Mouse (Mus musculus): ENCODE measurements around the gene Gm20498. TPM values are rescaled to one million over a fixed set of nuclear protein-coding genes. Genes with fewer than 3 reads are reported as not detected.
"Not testable (repeated sequence)": the region's sequence is repeated elsewhere in the genome, so short reads cannot be mapped to it uniquely, and the experiment has no call there.

Gm20498 gene
- 15.4 and 18.1 TPM in 2 replicates for polyA plus RNA-seq (2016; fragmentation: Nextera tagmentation; extraction: Ambion mirVana)

GRCm38 (mm10) chr12:81532316-81533028 lies at the start of gene Gm20498, which contains the start of gene Synj2bp:
Gene Gm20498, minus strand, starts transcription at chr12:81532905.
Gene Synj2bp, minus strand, starts transcription at chr12:81532911.
- H3K27me3 ChIP-seq (replicated peaks) = no peaks in the 10 kb centered on the region; the same call in 1 of the 2 replicates
- peak within 1 kb of the TSS; percentile 77 for H3K27ac ChIP-seq
- H3K4me3 ChIP-seq = peak within 1 kb of the TSS; percentile 69
- H3K36me3 ChIP-seq = no peaks in the 10 kb centered on the region
- peak within 1 kb of the TSS; percentile 81 for H3K9ac ChIP-seq
- peak within 1 kb of the TSS; percentile 76 for H3K4me2 ChIP-seq
- peaks cover 28% of the 10 kb centered on the region for H3K4me1 ChIP-seq
- H3K9me3 ChIP-seq (replicated peaks) = no peaks in the 10 kb centered on the region
- WGBS (ENCODE audit: insufficient replicate concordance) = under 1% methylated on average over 46 of the region's 46 CpGs
- peak; percentile 91 for ATAC-seq

- Histone ChIP-seq H3K4me1 (peaks cover 10% of the 10 kb centered on the region), H3K27me3 (replicated peaks) (no peaks in the 10 kb centered on the region), H3K27ac (no peak within 1 kb of the TSS), H3K9ac (no peak within 1 kb of the TSS), H3K4me3 (no peak within 1 kb of the TSS), H3K36me3 (peaks cover 27% of the 10 kb centered on the region), H3K4me2 (peak within 1 kb of the TSS; percentile 10; the same call in 1 of the 2 replicates), H3K9me3 (replicated peaks) (no peaks in the 10 kb centered on the region)
- 71% methylated on average over 1 of the region's 1 CpGs for WGBS (ENCODE audit: insufficient replicate concordance)
- no peak for ATAC-seq
Observed at GRCm38 (mm10) chr12:81568374-81568773, 35.7 kb upstream of the Gm20498 start, which contains the start of gene Adam21. Gene Adam21, minus strand, starts transcription at chr12:81568474.

GRCm38 (mm10) chr12:81567931-81568330 lies 35.2 kb upstream of the Gm20498 start:
- Histone ChIP-seq H3K4me1 (peaks cover 10% of the 10 kb centered on the region), H3K36me3 (peaks cover 24% of the 10 kb centered on the region), H3K9me3 (replicated peaks) (no peaks in the 10 kb centered on the region), H3K9ac (no peak overlapping the region), H3K4me2 (peak overlapping the region; percentile 10; the same call in 1 of the 2 replicates), H3K27ac (no peak overlapping the region), H3K27me3 (replicated peaks) (no peaks in the 10 kb centered on the region), H3K4me3 (no peak overlapping the region)
- 0 out of 2 replicates have a peak, but pooled peaks have one; percentile 44 for ATAC-seq
- 36% methylated on average over 5 of the region's 5 CpGs for WGBS (ENCODE audit: insufficient replicate concordance)

- H3K9ac ChIP-seq = no peak overlapping the region
- H3K27me3 ChIP-seq (replicated peaks) = no peaks in the 10 kb centered on the region
- ATAC-seq = no peak
- H3K4me2 ChIP-seq = no peak overlapping the region
- no peak overlapping the region for H3K4me3 ChIP-seq
- peaks cover 10% of the 10 kb centered on the region for H3K4me1 ChIP-seq
- no peaks in the 10 kb centered on the region for H3K36me3 ChIP-seq
- WGBS (ENCODE audit: insufficient replicate concordance) = 88% methylated on average over 3 of the region's 3 CpGs
- no peak overlapping the region for H3K27ac ChIP-seq
- H3K9me3 ChIP-seq (replicated peaks) = no peaks in the 10 kb centered on the region
Observed at GRCm38 (mm10) chr12:81564173-81564572, 31.5 kb upstream of the Gm20498 start.

- Histone ChIP-seq H3K4me3 (no peak overlapping the region), H3K27ac (no peak overlapping the region), H3K36me3 (no peaks in the 10 kb centered on the region), H3K9ac (no peak overlapping the region), H3K27me3 (replicated peaks) (no peaks in the 10 kb centered on the region), H3K4me1 (no peaks in the 10 kb centered on the region), H3K4me2 (no peak overlapping the region), H3K9me3 (replicated peaks) (no peaks in the 10 kb centered on the region)
- WGBS (ENCODE audit: insufficient replicate concordance) = 76% methylated on average over 3 of the region's 3 CpGs
- no peak for ATAC-seq
Observed at GRCm38 (mm10) chr12:81549286-81549685, 16.6 kb upstream of the Gm20498 start.

GRCm38 (mm10) chr12:81547163-81547562 lies 14.5 kb upstream of the Gm20498 start:
- H3K9ac ChIP-seq = no peak overlapping the region
- ATAC-seq = no peak
- H3K4me2 ChIP-seq = no peak overlapping the region
- H3K9me3 ChIP-seq (replicated peaks) = no peaks in the 10 kb centered on the region
- no peaks in the 10 kb centered on the region for H3K36me3 ChIP-seq
- no peaks in the 10 kb centered on the region for H3K4me1 ChIP-seq
- no peak overlapping the region for H3K4me3 ChIP-seq
- no peak overlapping the region for H3K27ac ChIP-seq
- 30% methylated on average over 4 of the region's 4 CpGs for WGBS (ENCODE audit: insufficient replicate concordance)
- H3K27me3 ChIP-seq (replicated peaks) = no peaks in the 10 kb centered on the region

- peak; percentile 6; the same call in 1 of the 2 replicates for ATAC-seq
- no peaks in the 10 kb centered on the region for H3K36me3 ChIP-seq
- peak overlapping the region; percentile 76 for H3K4me2 ChIP-seq
- no peaks in the 10 kb centered on the region for H3K9me3 ChIP-seq (replicated peaks)
- H3K4me3 ChIP-seq = peak overlapping the region; percentile 69
- peak overlapping the region; percentile 81 for H3K9ac ChIP-seq
- H3K4me1 ChIP-seq = peaks cover 28% of the 10 kb centered on the region
- 39% methylated on average over 4 of the region's 4 CpGs for WGBS (ENCODE audit: insufficient replicate concordance)
- H3K27me3 ChIP-seq (replicated peaks) = no peaks in the 10 kb centered on the region; the same call in 1 of the 2 replicates
- peak overlapping the region; percentile 77 for H3K27ac ChIP-seq
Observed at GRCm38 (mm10) chr12:81533029-81533419, 319 bp upstream of the Gm20498 start.

- H3K27ac ChIP-seq; H3K36me3 ChIP-seq; ATAC-seq; H3K27me3 ChIP-seq (replicated peaks); H3K9me3 ChIP-seq (replicated peaks); H3K9ac ChIP-seq; H3K4me2 ChIP-seq; H3K4me3 ChIP-seq: not testable (repeated sequence)
- peaks cover 28% of the 10 kb centered on the region for H3K4me1 ChIP-seq
- WGBS (ENCODE audit: insufficient replicate concordance) = 60% methylated on average over 7 of the region's 8 CpGs
Observed at GRCm38 (mm10) chr12:81530587-81530986, 2.1 kb downstream of the Gm20498 start.

- H3K4me2 ChIP-seq; H3K4me1 ChIP-seq; H3K4me3 ChIP-seq; H3K27me3 ChIP-seq (replicated peaks); ATAC-seq; H3K9me3 ChIP-seq (replicated peaks); H3K9ac ChIP-seq; H3K27ac ChIP-seq: not testable (repeated sequence)
- H3K36me3 ChIP-seq = peaks cover 19% of the 10 kb centered on the region
- 88% methylated on average over 9 of the region's 9 CpGs for WGBS (ENCODE audit: insufficient replicate concordance)
Observed at GRCm38 (mm10) chr12:81496906-81497305, 35.8 kb downstream of the Gm20498 start.

GRCm38 (mm10) chr12:81490491-81490890 lies 42.2 kb downstream of the Gm20498 start:
- H3K27ac ChIP-seq = no peak overlapping the region
- no peaks in the 10 kb centered on the region for H3K9me3 ChIP-seq (replicated peaks)
- 0 out of 2 replicates have a peak, but pooled peaks cover 4% of the 10 kb centered on the region for H3K36me3 ChIP-seq
- H3K4me1 ChIP-seq = peaks cover 1% of the 10 kb centered on the region; the same call in 1 of the 2 replicates
- WGBS (ENCODE audit: insufficient replicate concordance) = 80% methylated on average over 5 of the region's 5 CpGs
- H3K4me2 ChIP-seq = no peak overlapping the region
- no peak for ATAC-seq
- no peak overlapping the region for H3K9ac ChIP-seq
- H3K4me3 ChIP-seq = no peak overlapping the region
- H3K27me3 ChIP-seq (replicated peaks) = no peaks in the 10 kb centered on the region

- no peaks in the 10 kb centered on the region for H3K36me3 ChIP-seq
- H3K4me1 ChIP-seq = peaks cover 16% of the 10 kb centered on the region; the same call in 1 of the 2 replicates
- H3K9ac ChIP-seq = no peak overlapping the region
- H3K9me3 ChIP-seq (replicated peaks) = no peaks in the 10 kb centered on the region
- H3K27me3 ChIP-seq (replicated peaks) = no peaks in the 10 kb centered on the region
- WGBS (ENCODE audit: insufficient replicate concordance) = 36% methylated on average over 6 of the region's 6 CpGs
- H3K4me3 ChIP-seq = peak overlapping the region; percentile 73
- peak overlapping the region; percentile 96 for H3K27ac ChIP-seq
- H3K4me2 ChIP-seq = peak overlapping the region; percentile 79
- ATAC-seq = no peak
Observed at GRCm38 (mm10) chr12:81485311-81485710, 47.4 kb downstream of the Gm20498 start.

GRCm38 (mm10) chr12:81484727-81485191 lies 47.9 kb downstream of the Gm20498 start, which contains the start of gene Cox16:
Gene Cox16, minus strand, starts transcription at chr12:81485127.
- peak; percentile 96 for ATAC-seq
- WGBS (ENCODE audit: insufficient replicate concordance) = under 1% methylated on average over 31 of the region's 31 CpGs
- peak within 1 kb of the TSS; percentile 96 for H3K27ac ChIP-seq
- H3K27me3 ChIP-seq (replicated peaks) = no peaks in the 10 kb centered on the region
- H3K4me1 ChIP-seq = peaks cover 16% of the 10 kb centered on the region; the same call in 1 of the 2 replicates
- no peaks in the 10 kb centered on the region for H3K36me3 ChIP-seq
- H3K4me2 ChIP-seq = peak within 1 kb of the TSS; percentile 79
- peak within 1 kb of the TSS; percentile 72 for H3K9ac ChIP-seq
- H3K9me3 ChIP-seq (replicated peaks) = no peaks in the 10 kb centered on the region
- H3K4me3 ChIP-seq = peak within 1 kb of the TSS; percentile 73
